Mouse (Mus musculus): ENCODE measurements around the gene Krt80.

The Krt80 gene

GRCm38 (mm10) chr15:101370101-101370911 lies at the start of gene Krt80:
Krt80 (minus strand) TSS chr15:101370162.
- no peak for DNase-seq (ENCODE audit: extremely low spot score)

GRCm38 (mm10) chr15:101418950-101419349 lies 49.0 kb upstream of the Krt80 start:
- no peak for DNase-seq (ENCODE audit: extremely low spot score)

- no peak for DNase-seq (ENCODE audit: extremely low spot score)
These were observed 45.0 kb upstream of the Krt80 start for GRCm38 (mm10) chr15:101414807-101415565.

GRCm38 (mm10) chr15:101413916-101414635 lies 44.1 kb upstream of the Krt80 start:
- peak; percentile 34 for DNase-seq (ENCODE audit: extremely low spot score)

GRCm38 (mm10) chr15:101412188-101412587 lies 42.2 kb upstream of the Krt80 start:
- no peak for DNase-seq (ENCODE audit: extremely low spot score)

GRCm38 (mm10) chr15:101410775-101411174 lies 40.8 kb upstream of the Krt80 start, which contains the start of gene Krt7:
Krt7 (plus strand) TSS chr15:101411043.
- DNase-seq (ENCODE audit: extremely low spot score) = no peak

- DNase-seq (ENCODE audit: extremely low spot score) = no peak
These were observed 28.3 kb upstream of the Krt80 start for GRCm38 (mm10) chr15:101398269-101398668.

GRCm38 (mm10) chr15:101397683-101398082 lies 27.7 kb upstream of the Krt80 start:
- DNase-seq (ENCODE audit: extremely low spot score) = no peak

- DNase-seq (ENCODE audit: extremely low spot score) = no peak
These were observed 27.0 kb upstream of the Krt80 start for GRCm38 (mm10) chr15:101396921-101397320.

- DNase-seq (ENCODE audit: extremely low spot score) = no peak
These were observed 26.5 kb upstream of the Krt80 start for GRCm38 (mm10) chr15:101396466-101396865.

GRCm38 (mm10) chr15:101394908-101395307 lies 24.9 kb upstream of the Krt80 start:
- no peak for DNase-seq (ENCODE audit: extremely low spot score)

GRCm38 (mm10) chr15:101392251-101392650 lies 22.3 kb upstream of the Krt80 start:
- no peak for DNase-seq (ENCODE audit: extremely low spot score)

GRCm38 (mm10) chr15:101390203-101390602 lies 20.2 kb upstream of the Krt80 start:
- DNase-seq (ENCODE audit: extremely low spot score) = no peak

GRCm38 (mm10) chr15:101388034-101388541 lies 18.1 kb upstream of the Krt80 start:
- DNase-seq (ENCODE audit: extremely low spot score) = no peak

GRCm38 (mm10) chr15:101387176-101387575 lies 17.2 kb upstream of the Krt80 start:
- no peak for DNase-seq (ENCODE audit: extremely low spot score)

GRCm38 (mm10) chr15:101385064-101385463 lies 15.1 kb upstream of the Krt80 start:
- DNase-seq (ENCODE audit: extremely low spot score) = no peak

GRCm38 (mm10) chr15:101384610-101385009 lies 14.6 kb upstream of the Krt80 start:
- no peak for DNase-seq (ENCODE audit: extremely low spot score)

- no peak for DNase-seq (ENCODE audit: extremely low spot score)
These were observed 12.8 kb upstream of the Krt80 start for GRCm38 (mm10) chr15:101382811-101383210.

GRCm38 (mm10) chr15:101381758-101382157 lies 11.8 kb upstream of the Krt80 start:
- DNase-seq (ENCODE audit: extremely low spot score) = no peak

- DNase-seq (ENCODE audit: extremely low spot score) = no peak
These were observed 8.7 kb upstream of the Krt80 start for GRCm38 (mm10) chr15:101378646-101379045.

- DNase-seq (ENCODE audit: extremely low spot score) = no peak
These were observed 6.8 kb upstream of the Krt80 start for GRCm38 (mm10) chr15:101376776-101377061.
